Mouse (Mus musculus): Measurements from ENCODE around the gene Sult2b1. TPM values are rescaled to one million over a fixed set of nuclear protein-coding genes. Genes with fewer than 3 reads are reported as not detected.

The Sult2b1 gene
- polyA plus RNA-seq, 1 experiment from 2014 or later: 1.7 TPM

- no peaks in the 10 kb centered on the region for H3K9me3 ChIP-seq
- H3K27me3 ChIP-seq (replicated peaks; ENCODE audit: low read depth, poor library complexity, severe bottlenecking): no peaks in the 10 kb centered on the region
- H3K4me3 ChIP-seq: peak within 1 kb of the TSS; percentile 70
- peaks cover 64% of the 10 kb centered on the region for H3K4me1 ChIP-seq
- peaks cover 58% of the 10 kb centered on the region for H3K36me3 ChIP-seq (replicated peaks)
- WGBS: under 1% methylated on average over 41 of the region's 41 CpGs
- peak within 1 kb of the TSS; percentile 93 for H3K27ac ChIP-seq (replicated peaks)
- DNase-seq (ENCODE audit: low spot score): peak; percentile 98
Observed at GRCm38 (mm10) chr7:45717918-45718297, 66.6 kb downstream of the Sult2b1 start, which contains the start of gene Sphk2. TSS of gene Sphk2 (minus strand) at chr7:45718002.

- Histone ChIP-seq H3K27me3 (replicated peaks; ENCODE audit: low read depth, poor library complexity, severe bottlenecking) (no peaks in the 10 kb centered on the region), H3K9me3 (no peaks in the 10 kb centered on the region), H3K4me1 (peaks cover 64% of the 10 kb centered on the region), H3K36me3 (replicated peaks) (peaks cover 58% of the 10 kb centered on the region), H3K27ac (replicated peaks) (peak overlapping the region; percentile 93), H3K4me3 (peak overlapping the region; percentile 70)
- 11% methylated on average over 31 of the region's 31 CpGs for WGBS
- DNase-seq (ENCODE audit: low spot score): no peak
Observed at GRCm38 (mm10) chr7:45716952-45717917, 67.2 kb downstream of the Sult2b1 start.

DNA sequence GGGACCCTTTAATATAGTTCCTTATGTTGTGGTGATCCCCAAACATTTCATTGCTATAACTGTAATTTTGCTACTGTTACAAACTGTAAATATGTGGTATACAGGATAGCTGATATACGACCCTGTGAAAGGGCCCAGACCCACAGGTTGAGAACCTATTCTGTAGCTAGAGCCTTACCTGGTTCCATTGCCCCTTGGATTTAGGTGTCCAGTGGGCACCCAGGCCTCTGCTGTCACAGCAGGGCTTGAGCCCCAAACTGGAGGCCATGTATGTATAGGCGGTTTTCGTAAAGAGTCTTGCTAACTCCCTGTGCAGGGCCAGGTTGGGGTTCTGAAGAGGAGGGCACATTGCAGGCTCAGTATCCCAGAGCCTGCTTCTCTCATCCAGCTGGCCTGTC is 68.0 kb downstream of the Sult2b1 start:
- DNase-seq (ENCODE audit: low spot score): no peak
- Histone ChIP-seq H3K36me3 (replicated peaks) (peaks cover 58% of the 10 kb centered on the region), H3K27me3 (replicated peaks; ENCODE audit: low read depth, poor library complexity, severe bottlenecking) (no peaks in the 10 kb centered on the region), H3K9me3 (no peaks in the 10 kb centered on the region), H3K27ac (replicated peaks) (no peak overlapping the region), H3K4me1 (peaks cover 64% of the 10 kb centered on the region), H3K4me3 (peak overlapping the region; percentile 70)
- 89% methylated on average over 3 of the region's 3 CpGs for WGBS

DNA sequence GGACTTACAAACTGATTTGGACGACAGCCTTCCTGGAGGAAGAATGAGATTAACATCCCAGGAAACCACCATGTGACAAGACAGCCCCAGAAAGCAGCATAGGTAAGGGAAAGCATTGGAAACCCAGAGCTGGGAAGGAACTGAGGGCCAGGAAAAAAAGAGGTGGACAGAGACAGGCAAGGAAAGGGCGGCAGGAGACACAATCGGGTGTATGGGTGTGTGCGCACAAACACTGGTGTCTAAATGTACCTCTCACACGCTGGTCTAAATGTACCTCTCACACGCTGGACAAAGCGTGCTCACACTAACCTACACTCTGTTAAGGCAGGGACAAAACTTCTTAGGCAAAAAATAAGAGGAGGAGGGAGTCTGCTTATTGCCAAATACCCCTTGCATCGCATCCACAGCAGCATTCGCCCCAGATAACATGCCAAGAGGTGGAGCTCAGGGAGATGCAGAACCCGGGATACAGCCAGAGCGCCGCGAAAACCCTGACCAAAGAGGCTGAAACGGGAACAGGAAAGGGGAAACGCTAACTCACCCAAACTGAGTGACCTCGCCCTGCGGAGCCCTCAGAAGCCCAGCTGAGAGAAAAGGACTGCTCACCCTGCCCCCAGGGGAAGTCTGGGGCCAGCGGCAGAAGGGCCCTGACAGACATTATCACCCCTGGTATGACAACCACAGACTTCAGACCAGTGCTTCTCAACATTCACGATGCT is 68.6 kb downstream of the Sult2b1 start:
- peaks cover 58% of the 10 kb centered on the region for H3K36me3 ChIP-seq (replicated peaks)
- WGBS: 84% methylated on average over 19 of the region's 19 CpGs
- peak overlapping the region; percentile 70 for H3K4me3 ChIP-seq
- peak overlapping the region; percentile 90 for H3K27ac ChIP-seq (replicated peaks)
- DNase-seq (ENCODE audit: low spot score): no peak
- H3K27me3 ChIP-seq (replicated peaks; ENCODE audit: low read depth, poor library complexity, severe bottlenecking): no peaks in the 10 kb centered on the region
- H3K9me3 ChIP-seq: no peaks in the 10 kb centered on the region
- peaks cover 60% of the 10 kb centered on the region for H3K4me1 ChIP-seq

DNA sequence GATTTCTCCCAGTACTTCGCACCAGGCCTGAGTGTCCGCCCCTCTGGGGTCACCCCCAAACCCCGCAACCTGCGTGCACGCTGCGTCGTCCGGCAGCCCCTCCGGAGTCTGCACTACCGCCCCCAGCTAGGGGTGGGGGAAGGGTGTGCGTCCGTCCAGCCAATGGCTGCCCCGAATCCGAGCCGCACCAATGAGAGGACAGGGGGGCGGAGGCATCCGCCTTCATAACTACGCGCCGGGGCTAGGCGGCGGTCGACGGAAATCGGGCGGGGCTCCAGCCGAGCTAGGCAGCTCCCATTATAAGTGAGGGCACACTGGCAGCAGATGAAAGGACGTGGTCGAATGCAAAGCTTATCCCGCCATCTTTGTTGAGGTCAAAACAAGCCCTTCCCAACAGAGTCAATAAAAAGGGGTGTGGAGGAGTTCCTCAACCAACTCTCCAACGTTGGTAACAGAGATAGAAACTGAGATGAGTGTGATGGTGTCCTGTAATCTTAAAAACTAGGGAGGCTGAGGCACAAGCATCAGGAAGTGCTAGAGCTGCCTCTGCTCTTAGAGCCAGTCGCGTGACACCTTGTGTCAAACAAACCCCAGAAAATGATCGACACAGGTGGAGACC is 69.3 kb downstream of the Sult2b1 start, which contains the start of gene Rpl18:
Gene Rpl18, plus strand, starts transcription at position 368 of the 619 bp plus-strand sequence.
- DNase-seq (ENCODE audit: low spot score): peak; percentile 98
- no peaks in the 10 kb centered on the region for H3K9me3 ChIP-seq
- peak within 1 kb of the TSS; percentile 70 for H3K4me3 ChIP-seq
- peak within 1 kb of the TSS; percentile 90 for H3K27ac ChIP-seq (replicated peaks)
- WGBS: 7% methylated on average over 34 of the region's 34 CpGs
- H3K27me3 ChIP-seq (replicated peaks; ENCODE audit: low read depth, poor library complexity, severe bottlenecking): no peaks in the 10 kb centered on the region
- peaks cover 59% of the 10 kb centered on the region for H3K4me1 ChIP-seq
- peaks cover 58% of the 10 kb centered on the region for H3K36me3 ChIP-seq (replicated peaks)

DNA sequence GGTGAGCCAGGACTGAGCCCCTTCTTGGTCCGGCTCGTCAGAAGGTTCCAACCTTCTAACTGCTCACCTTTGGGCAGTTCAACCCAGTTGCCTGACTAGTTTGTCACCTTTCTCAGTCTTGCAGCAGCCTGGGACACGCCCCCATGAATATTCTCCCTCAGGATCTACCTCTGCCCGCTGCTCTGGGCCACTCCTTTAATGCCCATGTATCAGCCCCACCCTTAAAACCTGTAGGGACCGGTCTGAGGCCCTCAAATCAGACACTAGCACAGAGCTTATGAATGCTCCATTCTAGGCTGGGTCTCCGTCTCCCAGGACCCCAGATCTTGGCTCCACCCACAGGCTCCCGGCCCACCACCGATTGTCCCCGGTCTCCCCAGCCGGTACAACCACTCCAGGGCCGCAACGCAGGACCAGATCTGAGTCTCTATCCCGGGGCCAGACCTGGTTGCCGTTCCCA is 69.8 kb downstream of the Sult2b1 start:
- peaks cover 59% of the 10 kb centered on the region for H3K4me1 ChIP-seq
- peak overlapping the region; percentile 90 for H3K27ac ChIP-seq (replicated peaks)
- peak overlapping the region; percentile 70 for H3K4me3 ChIP-seq
- H3K9me3 ChIP-seq: no peaks in the 10 kb centered on the region
- H3K27me3 ChIP-seq (replicated peaks; ENCODE audit: low read depth, poor library complexity, severe bottlenecking): no peaks in the 10 kb centered on the region
- no peak for DNase-seq (ENCODE audit: low spot score)
- H3K36me3 ChIP-seq (replicated peaks): peaks cover 58% of the 10 kb centered on the region
- 11% methylated on average over 14 of the region's 14 CpGs for WGBS

DNA sequence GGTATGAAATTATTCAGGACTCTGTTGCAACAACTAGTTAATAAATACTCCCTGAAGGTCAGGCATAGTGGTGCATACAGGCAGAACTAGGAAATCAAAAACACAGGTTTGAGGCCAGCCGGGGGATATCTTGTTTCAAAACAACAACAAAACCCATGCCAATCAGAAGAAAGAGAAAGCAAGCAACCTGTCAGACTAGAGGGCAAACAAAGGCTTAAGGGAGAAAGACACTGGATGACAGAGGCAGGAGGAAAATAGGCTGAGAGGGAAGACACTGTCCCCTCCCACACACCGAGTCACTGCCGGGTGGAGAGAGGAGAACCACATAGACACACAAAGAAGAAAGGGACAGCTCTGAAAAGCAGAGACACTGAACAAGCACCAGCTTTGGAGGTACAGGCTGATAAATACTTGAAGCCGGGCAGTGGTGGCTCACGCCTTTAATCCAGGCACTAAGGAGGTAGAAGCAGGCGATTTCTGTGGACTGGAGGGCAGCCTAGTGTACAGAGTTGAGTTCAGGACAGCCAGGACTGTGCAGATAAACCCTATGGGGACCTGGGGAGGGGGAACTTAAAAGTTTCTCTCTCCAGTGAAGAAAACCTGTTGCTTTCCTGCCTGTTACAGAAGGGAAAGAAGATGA is 70.5 kb downstream of the Sult2b1 start:
- Histone ChIP-seq H3K9me3 (no peaks in the 10 kb centered on the region), H3K27me3 (replicated peaks; ENCODE audit: low read depth, poor library complexity, severe bottlenecking) (no peaks in the 10 kb centered on the region), H3K36me3 (replicated peaks) (peaks cover 56% of the 10 kb centered on the region), H3K27ac (replicated peaks) (peak overlapping the region; percentile 90), H3K4me1 (peaks cover 59% of the 10 kb centered on the region), H3K4me3 (peak overlapping the region; percentile 70)
- no peak for DNase-seq (ENCODE audit: low spot score)
- 83% methylated on average over 6 of the region's 6 CpGs for WGBS

- H3K4me3 ChIP-seq: peak overlapping the region; percentile 70
- no peaks in the 10 kb centered on the region for H3K27me3 ChIP-seq (replicated peaks; ENCODE audit: low read depth, poor library complexity, severe bottlenecking)
- no peaks in the 10 kb centered on the region for H3K9me3 ChIP-seq
- H3K27ac ChIP-seq (replicated peaks): no peak overlapping the region
- no peak for DNase-seq (ENCODE audit: low spot score)
- H3K36me3 ChIP-seq (replicated peaks): peaks cover 52% of the 10 kb centered on the region
- peaks cover 62% of the 10 kb centered on the region for H3K4me1 ChIP-seq
- WGBS: 89% methylated on average over 16 of the region's 16 CpGs
Observed at GRCm38 (mm10) chr7:45713396-45713795, 71.1 kb downstream of the Sult2b1 start.

GRCm38 (mm10) chr7:45712022-45712757 is 72.3 kb downstream of the Sult2b1 start:
- DNase-seq (ENCODE audit: low spot score): no peak
- Histone ChIP-seq H3K4me3 (peak overlapping the region; percentile 14; the same call in 1 of the 2 replicates), H3K9me3 (no peaks in the 10 kb centered on the region), H3K27ac (replicated peaks) (no peak overlapping the region), H3K4me1 (peaks cover 74% of the 10 kb centered on the region), H3K27me3 (replicated peaks; ENCODE audit: low read depth, poor library complexity, severe bottlenecking) (no peaks in the 10 kb centered on the region), H3K36me3 (replicated peaks) (peaks cover 52% of the 10 kb centered on the region)
- 89% methylated on average over 21 of the region's 21 CpGs for WGBS

DNA sequence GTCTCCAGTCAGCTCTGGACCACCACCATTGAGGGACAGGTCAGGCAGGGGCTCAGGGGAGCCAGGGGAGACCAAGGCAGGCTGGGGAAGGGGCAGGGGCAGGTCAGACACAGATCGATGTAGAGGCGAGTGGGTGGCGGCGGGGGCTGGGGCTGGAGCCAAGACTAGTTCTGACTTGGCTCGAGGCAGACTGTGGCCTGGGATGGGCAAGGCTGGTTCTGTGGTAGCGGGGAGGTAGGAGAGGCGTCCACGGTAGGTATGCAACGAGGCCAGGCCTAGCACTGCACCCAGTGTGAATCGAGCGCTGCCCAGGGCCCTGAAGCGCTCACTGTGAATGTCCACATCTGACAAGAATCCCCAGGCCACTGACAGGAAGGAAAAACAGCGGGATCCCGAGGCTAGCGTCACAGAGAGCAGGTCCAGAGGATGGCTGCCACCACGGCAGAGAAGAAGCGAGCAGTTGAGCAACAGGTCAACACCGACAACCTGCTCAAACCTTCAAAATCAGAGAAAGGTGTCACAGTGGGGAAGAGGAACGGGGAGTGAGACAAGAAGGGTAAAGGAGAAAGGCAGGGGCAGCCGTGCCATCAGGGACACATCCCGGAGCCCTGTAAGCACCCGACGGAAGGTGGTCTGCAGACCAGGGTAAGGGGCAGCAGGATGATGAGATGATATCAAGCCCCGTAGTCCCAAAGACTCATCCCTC is 73.0 kb downstream of the Sult2b1 start:
- no peak for DNase-seq (ENCODE audit: low spot score)
- H3K4me1 ChIP-seq: peaks cover 74% of the 10 kb centered on the region
- peaks cover 52% of the 10 kb centered on the region for H3K36me3 ChIP-seq (replicated peaks)
- WGBS: 91% methylated on average over 24 of the region's 24 CpGs
- no peak overlapping the region for H3K27ac ChIP-seq (replicated peaks)
- H3K9me3 ChIP-seq: no peaks in the 10 kb centered on the region
- H3K4me3 ChIP-seq: no peak overlapping the region
- no peaks in the 10 kb centered on the region for H3K27me3 ChIP-seq (replicated peaks; ENCODE audit: low read depth, poor library complexity, severe bottlenecking)
